Mouse (Mus musculus) CH12.LX (cell line): ENCODE results near the gene Hipk1. TPM values are rescaled to one million over a fixed set of nuclear protein-coding genes. Genes with fewer than 3 reads are reported as not detected.

Source experiments
- DNase-seq: peaks from one replicate; pipeline ENCODE4 v3.0.0-alpha.2; 2013; ENCODE audit errors: extremely low read depth
- H3K27ac ChIP-seq: 2 replicates; pipeline ENCODE4 v1.5.1; 2012; ENCODE audit warnings: low read depth, mild to moderate bottlenecking, control low read depth, moderate library complexity; ENCODE audit not compliant: insufficient read depth
- H3K27me3 ChIP-seq: replicated peaks from 2 replicates; pipeline ENCODE3; 2012; ENCODE audit warnings: inconsistent platforms
- H3K36me3 ChIP-seq, 2 experiments: replicated peaks in 1 of 2; 2 replicates each; pipeline versions ENCODE3 to v1.6.1; 2012; ENCODE audit warnings: inconsistent platforms in 1 of 2, low read length in 1 of 2, mild to moderate bottlenecking in 1 of 2, mixed read lengths in 1 of 2, moderate library complexity in 1 of 2; ENCODE audit not compliant: control insufficient read depth in 1 of 2, insufficient read depth in 1 of 2
- H3K4me1 ChIP-seq, 2 experiments: 2 replicates each; pipeline ENCODE4 v1.6.1; 2012; ENCODE audit warnings: inconsistent platforms in 1 of 2, moderate library complexity in 1 of 2; ENCODE audit not compliant: insufficient read depth in 2 of 2, control insufficient read depth in 1 of 2
- H3K4me2 ChIP-seq: 2 replicates; pipeline ENCODE4 v1.6.1; 2012; ENCODE audit warnings: low read depth, mild to moderate bottlenecking, control low read depth; ENCODE audit not compliant: poor library complexity, insufficient read depth, severe bottlenecking
- H3K4me3 ChIP-seq, 3 experiments: fragments of 150-350 bp in 1 of 3; sonication (generic) in 1 of 3; replicated peaks in 1 of 3; 2 replicates each; pipeline versions ENCODE3 to v1.5.1; 2011 to 2012; ENCODE audit warnings: low read depth in 2 of 3, low read length in 2 of 3, mild to moderate bottlenecking in 2 of 3, moderate library complexity in 2 of 3, control low read depth in 1 of 3, improper control_type of control experiment in 1 of 3, inconsistent platforms in 1 of 3, mixed read lengths in 1 of 3; ENCODE audit not compliant: poor library complexity in 1 of 3
- H3K79me2 ChIP-seq: replicated peaks from 2 replicates; pipeline ENCODE4 v1.6.1; 2012; ENCODE audit warnings: mild to moderate bottlenecking, moderate library complexity; ENCODE audit not compliant: control insufficient read depth, poor library complexity, insufficient read depth, severe bottlenecking; ENCODE audit errors: extremely low read depth
- H3K9ac ChIP-seq: 2 replicates; pipeline ENCODE4 v1.6.1; 2012; ENCODE audit warnings: low read depth, mild to moderate bottlenecking, control low read depth, moderate library complexity; ENCODE audit not compliant: insufficient read depth
- H3K9me3 ChIP-seq: replicated peaks from 2 replicates; pipeline ENCODE3; 2012; ENCODE audit warnings: low read length, inconsistent platforms, mixed read lengths
- CTCF ChIP-seq, 2 experiments: IDR thresholded peaks in 1 of 2; conservative IDR thresholded peaks in 1 of 2; 2 replicates each; pipeline ENCODE4 v1.5.1; 2011 to 2012; ENCODE audit warnings: low read depth in 2 of 2, low read length in 2 of 2, improper control_type of control experiment in 1 of 2, inconsistent platforms in 1 of 2, mild to moderate bottlenecking in 1 of 2, moderate library complexity in 1 of 2
- ETS1 ChIP-seq: conservative IDR thresholded peaks from 2 replicates; pipeline ENCODE4 v1.6.1; 2012; ENCODE audit warnings: low read depth, mild to moderate bottlenecking, inconsistent platforms, low read length, improper control_type of control experiment, moderate library complexity
- GABPA ChIP-seq: IDR thresholded peaks from 2 replicates; pipeline ENCODE4 v1.6.1; 2012; ENCODE audit warnings: low read depth, low read length, improper control_type of control experiment, inconsistent platforms; ENCODE audit not compliant: insufficient replicate concordance
- HCFC1 ChIP-seq: IDR thresholded peaks from 2 replicates; pipeline ENCODE4 v1.6.1; 2012; ENCODE audit warnings: low read depth, mild to moderate bottlenecking, inconsistent platforms, low read length, improper control_type of control experiment
- IRF4 ChIP-seq: IDR thresholded peaks from 2 replicates; pipeline ENCODE4 v1.6.1; 2014; ENCODE audit warnings: low read depth, mild to moderate bottlenecking, inconsistent platforms, low read length, improper control_type of control experiment
- JUN ChIP-seq: IDR thresholded peaks from 2 replicates; pipeline ENCODE4 v1.6.1; 2011; ENCODE audit warnings: low read depth, mild to moderate bottlenecking, low read length, improper control_type of control experiment, moderate library complexity; ENCODE audit not compliant: insufficient read depth
- JUND ChIP-seq: conservative IDR thresholded peaks from 2 replicates; pipeline ENCODE4 v1.6.1; 2011; ENCODE audit warnings: low read depth, low read length, improper control_type of control experiment
- MAX ChIP-seq: IDR thresholded peaks from 2 replicates; pipeline ENCODE4 v1.6.1; 2011; ENCODE audit warnings: low read length, improper control_type of control experiment
- MAZ ChIP-seq: IDR thresholded peaks from 2 replicates; pipeline ENCODE4 v1.6.1; 2012; ENCODE audit warnings: low read depth, mild to moderate bottlenecking, inconsistent platforms, low read length, improper control_type of control experiment, moderate library complexity
- MEF2A ChIP-seq: IDR thresholded peaks from 2 replicates; pipeline ENCODE4 v1.6.1; 2014; ENCODE audit warnings: low read depth, mild to moderate bottlenecking, inconsistent platforms, low read length, improper control_type of control experiment, borderline replicate concordance
- MXI1 ChIP-seq: IDR thresholded peaks from 2 replicates; pipeline ENCODE4 v1.6.1; 2011; ENCODE audit warnings: mild to moderate bottlenecking, low read depth, low read length, improper control_type of control experiment
- MYC ChIP-seq: IDR thresholded peaks from 2 replicates; pipeline ENCODE4 v1.6.1; 2011; ENCODE audit warnings: low read depth, mild to moderate bottlenecking, improper control_type of control experiment, low read length
- NELFE ChIP-seq: IDR thresholded peaks from 2 replicates; pipeline ENCODE4 v1.6.1; 2011; ENCODE audit warnings: low read depth, low read length, improper control_type of control experiment
- RAD21 ChIP-seq: IDR thresholded peaks from 2 replicates; pipeline ENCODE4 v1.6.1; 2011; ENCODE audit warnings: low read depth, mild to moderate bottlenecking, low read length, improper control_type of control experiment, moderate library complexity
- RCOR1 ChIP-seq: conservative IDR thresholded peaks from 2 replicates; pipeline ENCODE4 v1.6.1; 2012; ENCODE audit warnings: low read depth, mild to moderate bottlenecking, inconsistent platforms, low read length, improper control_type of control experiment
- SIN3A ChIP-seq: IDR thresholded peaks from 2 replicates; pipeline ENCODE4 v1.6.1; 2012; ENCODE audit warnings: low read length, improper control_type of control experiment, inconsistent platforms
- SMC3 ChIP-seq: IDR thresholded peaks from 2 replicates; pipeline ENCODE4 v1.6.1; 2011; ENCODE audit warnings: low read depth, low read length, improper control_type of control experiment
- UBTF ChIP-seq: IDR thresholded peaks from 2 replicates; pipeline ENCODE4 v1.6.1; 2012; ENCODE audit warnings: low read depth, mild to moderate bottlenecking, inconsistent platforms, low read length, improper control_type of control experiment, moderate library complexity
- USF2 ChIP-seq: conservative IDR thresholded peaks from 2 replicates; pipeline ENCODE4 v1.6.1; 2011; ENCODE audit warnings: low read depth, low read length, improper control_type of control experiment
- ZC3H11A ChIP-seq: IDR thresholded peaks from 2 replicates; pipeline ENCODE4 v1.6.1; 2012; ENCODE audit warnings: low read depth, mild to moderate bottlenecking, inconsistent platforms, low read length, improper control_type of control experiment
- ZKSCAN1 ChIP-seq: IDR thresholded peaks from 2 replicates; pipeline ENCODE4 v1.6.1; 2012; ENCODE audit warnings: low read depth, inconsistent platforms, low read length, improper control_type of control experiment, borderline replicate concordance
- ZNF384 ChIP-seq: IDR thresholded peaks from 2 replicates; pipeline ENCODE4 v1.6.1; 2012; ENCODE audit warnings: low read depth, low read length, improper control_type of control experiment, inconsistent platforms
- dilution Hi-C: fragments of 300-500 bp; cut with MboI; formaldehyde crosslinking; loops from 2 replicates; pipeline ENCODE4 v1.14.3; 2020; ENCODE audit warnings: low sequenced_read_pairs; ENCODE audit not compliant: extremely low pct_unique_long_range_greater_than_20kb, extremely low pct_ligation_motif_present
- in situ Hi-C: fragments of 300-500 bp; cut with MboI; formaldehyde crosslinking; loops from 3 replicates; pipeline ENCODE4 v1.14.3; 2019; ENCODE audit warnings: low sequenced_read_pairs, low pct_ligation_motif_present, low pct_unique_long_range_greater_than_20kb, mixed read lengths
- polyA plus RNA-seq: library from polyadenylated mRNA; unstranded; fragments of >175 nt; gene quantifications from 2 replicates; pipeline ENCODE4 v1.2.1, GENCODE M21; 2012; ENCODE audit warnings: low read depth; ENCODE audit not compliant: insufficient read length
- total RNA-seq, 2 experiments: library from RNA; depleted of rRNA; stranded (reverse); fragments of 300-350 nt in 1 of 2; fragments of >200 nt in 1 of 2; gene quantifications; 2 replicates each; pipeline ENCODE4 v1.2.3; 2012 to 2014

The Hipk1 gene
- total and polyA plus RNA-seq, 3 experiments, result 26.2 to 35.9 (median 32.7) TPM

GRCm38 (mm10) chr3:103690506-103690905, 100.9 kb downstream of the Hipk1 start:
- in situ Hi-C loops, result loop anchor here (5.0 to 10.0 kb wide), 2 partner anchors 47 to 414 kb away; partner anchors contain the start of genes Gm10964 and Olfml3
- Histone ChIP-seq H3K4me3 (no peak overlapping the region), H3K79me2 (no peaks in the 10 kb centered on the region), H3K4me1 (peaks cover 7 to 29% of the 10 kb centered on the region in 2 experiments), H3K4me2 (no peak overlapping the region), H3K9ac (no peak overlapping the region), H3K36me3 (no peaks in the 10 kb centered on the region), H3K9me3 (no peaks in the 10 kb centered on the region), H3K27ac (no peak overlapping the region), H3K27me3 (no peaks in the 10 kb centered on the region)
- peak; percentile 87 for DNase-seq
- dilution Hi-C loops, result no loop called here
- no peak for TF ChIP-seq ZNF384
- peak; percentile 82 for TF ChIP-seq MAX
- no peak for TF ChIP-seq ETS1
- TF ChIP-seq HCFC1, result no peak
- 0 out of 2 replicates have a peak, but pooled peaks have one; percentile 30 for TF ChIP-seq MAZ
- TF ChIP-seq UBTF, result no peak
- peak; percentile 26 to 90; a peak in 2 of 4 replicates for TF ChIP-seq CTCF (conservative IDR thresholded peaks at IDR 0.05 in 1 of 2, IDR thresholded peaks at IDR 0.05 in 1 of 2; ENCODE audit: low read depth in 2 of 2, low read length in 2 of 2)
- 0 out of 2 replicates have a peak, but pooled peaks have one; percentile 22 for TF ChIP-seq IRF4
- no peak for TF ChIP-seq MEF2A
- peak; percentile 100 for TF ChIP-seq RAD21
- peak; percentile 94 for TF ChIP-seq SMC3
- TF ChIP-seq GABPA, result no peak
- TF ChIP-seq MXI1, result peak; percentile 40; the same call in 1 of the 2 replicates
- peak; percentile 68; the same call in 1 of the 2 replicates for TF ChIP-seq SIN3A
- no peak for TF ChIP-seq RCOR1
- no peak for TF ChIP-seq ZKSCAN1
- no peak for TF ChIP-seq USF2
- peak; percentile 90 for TF ChIP-seq MYC
- 0 out of 2 replicates have a peak, but pooled peaks have one; percentile 25 for TF ChIP-seq JUND
- TF ChIP-seq NELFE, result 0 out of 2 replicates have a peak, but pooled peaks have one; percentile 30
- TF ChIP-seq ZC3H11A, result peak; percentile 71
- TF ChIP-seq JUN, result no peak

Other genes starting within 250 kb of the Hipk1 start
- 0.08 TPM in 1 of 2 replicates, not detected in the other for gene Syt6, start 216.3 kb downstream of the Hipk1 start, total RNA-seq (2012; rRNA removed)
- not detected in 2 replicates for gene Syt6, start 216.3 kb downstream of the Hipk1 start, total RNA-seq (2014; rRNA removed)
- gene Syt6, start 216.3 kb downstream of the Hipk1 start, polyA plus RNA-seq, result not detected in 2 replicates
- 0.46 and 0.64 TPM in 2 replicates for gene Atg4a-ps, start 145.5 kb downstream of the Hipk1 start, total RNA-seq (2012; rRNA removed)
- gene Atg4a-ps, start 145.5 kb downstream of the Hipk1 start, total RNA-seq (2014; rRNA removed), result 5.7 and 6.6 TPM in 2 replicates
- gene Atg4a-ps, start 145.5 kb downstream of the Hipk1 start, polyA plus RNA-seq, result 2.1 and 4.0 TPM in 2 replicates
- 14.0 and 16.0 TPM in 2 replicates for gene Olfml3, start 53.6 kb downstream of the Hipk1 start, total RNA-seq (2012; rRNA removed)
- gene Olfml3, start 53.6 kb downstream of the Hipk1 start, total RNA-seq (2014; rRNA removed), result 18.3 and 19.7 TPM in 2 replicates
- 33.3 and 34.0 TPM in 2 replicates for gene Olfml3, start 53.6 kb downstream of the Hipk1 start, polyA plus RNA-seq
- gene Gm10964, start 52.2 kb downstream of the Hipk1 start, total RNA-seq (2012; rRNA removed), result not detected in 2 replicates
- gene Gm10964, start 52.2 kb downstream of the Hipk1 start, total RNA-seq (2014; rRNA removed), result not detected in 2 replicates
- gene Gm10964, start 52.2 kb downstream of the Hipk1 start, polyA plus RNA-seq, result not detected in 2 replicates
- 16.7 and 18.5 TPM in 2 replicates for gene Dclre1b, start 17.9 kb upstream of the Hipk1 start, total RNA-seq (2012; rRNA removed)
- 9.1 and 10.2 TPM in 2 replicates for gene Dclre1b, start 17.9 kb upstream of the Hipk1 start, total RNA-seq (2014; rRNA removed)
- gene Dclre1b, start 17.9 kb upstream of the Hipk1 start, polyA plus RNA-seq, result 32.2 and 32.5 TPM in 2 replicates
- gene Ap4b1, start 18.0 kb upstream of the Hipk1 start, total RNA-seq (2012; rRNA removed), result 19.8 and 20.1 TPM in 2 replicates
- gene Ap4b1, start 18.0 kb upstream of the Hipk1 start, total RNA-seq (2014; rRNA removed), result 31.6 and 31.9 TPM in 2 replicates
- 22.6 and 23.1 TPM in 2 replicates for gene Ap4b1, start 18.0 kb upstream of the Hipk1 start, polyA plus RNA-seq
- 3.1 and 4.3 TPM in 2 replicates for gene Gm43064, start 18.0 kb upstream of the Hipk1 start, total RNA-seq (2012; rRNA removed)
- 0.91 and 1.6 TPM in 2 replicates for gene Gm43064, start 18.0 kb upstream of the Hipk1 start, total RNA-seq (2014; rRNA removed)
- gene Gm43064, start 18.0 kb upstream of the Hipk1 start, polyA plus RNA-seq, result not detected in 2 replicates
- 12.2 and 19.3 TPM in 2 replicates for gene Bcl2l15, start 41.0 kb upstream of the Hipk1 start, total RNA-seq (2012; rRNA removed)
- gene Bcl2l15, start 41.0 kb upstream of the Hipk1 start, total RNA-seq (2014; rRNA removed), result 22.4 and 23.0 TPM in 2 replicates
- gene Bcl2l15, start 41.0 kb upstream of the Hipk1 start, polyA plus RNA-seq, result 24.8 and 24.9 TPM in 2 replicates
- 21.9 and 26.7 TPM in 2 replicates for gene Ptpn22, start 68.2 kb upstream of the Hipk1 start, total RNA-seq (2012; rRNA removed)
- gene Ptpn22, start 68.2 kb upstream of the Hipk1 start, total RNA-seq (2014; rRNA removed), result 46.9 and 49.7 TPM in 2 replicates
- gene Ptpn22, start 68.2 kb upstream of the Hipk1 start, polyA plus RNA-seq, result 67.9 and 90.9 TPM in 2 replicates
- gene Rsbn1, start 122.6 kb upstream of the Hipk1 start, total RNA-seq (2012; rRNA removed), result 13.0 and 13.4 TPM in 2 replicates
- gene Rsbn1, start 122.6 kb upstream of the Hipk1 start, total RNA-seq (2014; rRNA removed), result 19.6 and 23.5 TPM in 2 replicates
- 13.8 and 14.5 TPM in 2 replicates for gene Rsbn1, start 122.6 kb upstream of the Hipk1 start, polyA plus RNA-seq
- 21.2 and 27.3 TPM in 2 replicates for gene Phtf1, start 176.5 kb upstream of the Hipk1 start, total RNA-seq (2012; rRNA removed)
- gene Phtf1, start 176.5 kb upstream of the Hipk1 start, total RNA-seq (2014; rRNA removed), result 37.1 and 42.0 TPM in 2 replicates
- 41.2 and 42.4 TPM in 2 replicates for gene Phtf1, start 176.5 kb upstream of the Hipk1 start, polyA plus RNA-seq